Mouse (Mus musculus) stomach, postnatal 0 days (tissue): ENCODE data around the gene Ifna5. TPM values are rescaled to one million over a fixed set of nuclear protein-coding genes. Genes with fewer than 3 reads are reported as not detected.
"Not testable (repeated sequence)": the region's sequence is repeated elsewhere in the genome, so short reads cannot be mapped to it uniquely, and the experiment has no call there.

Experiments used
- ATAC-seq: fragments of 200-750 bp; cut with Nextera tagmentation; 2 replicates; pipeline ENCODE4 v1.8.0; 2017; ENCODE audit not compliant: low FRiP score, low TSS enrichment
- DNase-seq: peaks from one replicate; pipeline ENCODE4 v3.0.0-alpha.2; 2016; ENCODE audit warnings: low spot score
- H3K27ac ChIP-seq: fragments of 300-500 bp; sonication (generic); replicated peaks from 2 replicates; pipeline ENCODE4 v1.5.1; 2014; ENCODE audit warnings: mild to moderate bottlenecking, control low read depth
- H3K27me3 ChIP-seq: fragments of 300-500 bp; sonication (generic); 2 replicates; pipeline ENCODE4 v1.6.1; 2014; ENCODE audit warnings: low read length; ENCODE audit not compliant: control insufficient read depth, insufficient read depth
- H3K36me3 ChIP-seq: fragments of 300-500 bp; sonication (generic); 2 replicates; pipeline ENCODE4 v1.6.1; 2014; ENCODE audit warnings: low read length, mixed read lengths; ENCODE audit not compliant: control insufficient read depth, insufficient read depth
- H3K4me1 ChIP-seq: fragments of 300-500 bp; sonication (generic); replicated peaks from 2 replicates; pipeline ENCODE4 v1.6.1; 2014; ENCODE audit warnings: antibody characterized with exemption; ENCODE audit not compliant: control insufficient read depth, insufficient read depth
- H3K4me2 ChIP-seq: fragments of 300-500 bp; sonication (generic); replicated peaks from 2 replicates; pipeline ENCODE4 v1.6.1; 2014; ENCODE audit warnings: low read depth, mild to moderate bottlenecking, control low read depth, moderate library complexity
- H3K4me3 ChIP-seq: fragments of 300-500 bp; sonication (generic); 2 replicates; pipeline ENCODE4 v1.5.1; 2014; ENCODE audit warnings: low read depth, low read length, control low read depth
- H3K9ac ChIP-seq: fragments of 300-500 bp; sonication (generic); 2 replicates; pipeline ENCODE4 v1.6.1; 2014; ENCODE audit warnings: mild to moderate bottlenecking, low read length, control low read depth, mixed read lengths
- H3K9me3 ChIP-seq: fragments of 300-500 bp; sonication (generic); 2 replicates; pipeline ENCODE4 v1.6.1; 2016; ENCODE audit warnings: low read length; ENCODE audit not compliant: control insufficient read depth
- CTCF ChIP-seq: IDR thresholded peaks from 2 replicates; pipeline ENCODE4 v1.5.1; 2016; ENCODE audit warnings: antibody characterized with exemption, low read depth, mild to moderate bottlenecking, moderate library complexity
- EP300 ChIP-seq: optimal IDR thresholded peaks from 2 replicates; pipeline ENCODE3; 2016; ENCODE audit warnings: antibody characterized with exemption
- WGBS: fragments of 180-500 bp; shearing (Covaris S2); extraction: QIAGEN DNeasy Blood & Tissue Kit; methylation state at CpG from one replicate; pipeline ENCODE4 v1.1.7; 2014; 5-methylcytosine and 5-hydroxymethylcytosine counted together
- polyA plus RNA-seq: library from polyadenylated mRNA; unstranded; fragments of >200 nt; fragmentation: Nextera tagmentation; extraction: Ambion mirVana; gene quantifications from 2 replicates; pipeline ENCODE4 v1.2.1, GENCODE M21; 2015

Gene Ifna5
- polyA plus RNA-seq, 1 experiment from 2014 or later, result not detected

GRCm38 (mm10) chr4:88805761-88806160, 29.6 kb upstream of the Ifna5 start:
- H3K4me3 ChIP-seq, H3K9ac ChIP-seq, H3K4me2 ChIP-seq, H3K27me3 ChIP-seq, H3K9me3 ChIP-seq, H3K27ac ChIP-seq, H3K4me1 ChIP-seq, ATAC-seq, H3K36me3 ChIP-seq, DNase-seq: not testable (repeated sequence)
- 3% methylated on average over 6 of the region's 34 CpGs for WGBS
- peak; percentile 46 for TF ChIP-seq CTCF

DNA sequence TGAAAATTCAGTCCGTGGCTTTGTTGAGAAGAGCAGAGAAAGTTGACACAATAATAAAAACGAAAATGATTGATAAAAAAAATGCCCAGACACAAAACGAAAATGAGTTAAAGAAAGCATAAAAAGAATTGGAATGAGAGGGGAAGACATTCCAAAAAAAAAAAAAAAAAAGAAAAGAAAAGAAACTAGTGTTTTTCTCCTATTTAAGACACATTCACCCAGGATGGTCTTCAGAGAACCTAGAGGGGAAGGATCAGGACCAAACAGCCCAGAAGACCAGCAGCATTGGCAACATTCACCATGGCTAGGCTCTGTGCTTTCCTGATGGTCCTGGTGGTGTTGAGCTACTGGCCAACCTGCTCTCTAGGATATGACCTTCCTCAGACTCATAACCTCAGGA, 19.4 kb upstream of the Ifna5 start, which contains the start of gene Ifna7:
TSS of gene Ifna7 (plus strand) at position 301 of the 400 bp plus-strand sequence.
- DNase-seq (no peak), ATAC-seq (no peak)
- no peaks in the 10 kb centered on the region for H3K4me1 ChIP-seq
- no peak within 1 kb of the TSS for H3K27ac ChIP-seq
- H3K9ac ChIP-seq, result no peak within 1 kb of the TSS
- no peaks in the 10 kb centered on the region for H3K36me3 ChIP-seq
- no peak within 1 kb of the TSS for H3K4me3 ChIP-seq
- no peak within 1 kb of the TSS for H3K4me2 ChIP-seq
- H3K27me3 ChIP-seq, result no peaks in the 10 kb centered on the region
- WGBS, result 54% methylated on average over 3 of the region's 3 CpGs
- no peaks in the 10 kb centered on the region for H3K9me3 ChIP-seq
- TF ChIP-seq CTCF, result no peak
- TF ChIP-seq EP300, result no peak

GRCm38 (mm10) chr4:88819659-88820058, 15.7 kb upstream of the Ifna5 start, which contains the start of gene Ifna11:
Ifna11 (plus strand) TSS chr4:88819959.
- Histone ChIP-seq H3K9ac (no peak within 1 kb of the TSS), H3K4me3 (no peak within 1 kb of the TSS), H3K36me3 (no peaks in the 10 kb centered on the region), H3K9me3 (no peaks in the 10 kb centered on the region), H3K4me2 (no peak within 1 kb of the TSS), H3K27me3 (no peaks in the 10 kb centered on the region), H3K4me1 (no peaks in the 10 kb centered on the region), H3K27ac (no peak within 1 kb of the TSS)
- no peak for TF ChIP-seq EP300
- TF ChIP-seq CTCF, result no peak
- DNase-seq, result no peak
- ATAC-seq, result no peak
- 100% methylated on average over 1 of the region's 1 CpGs for WGBS

GRCm38 (mm10) chr4:88822995-88823394, 12.3 kb upstream of the Ifna5 start:
- WGBS, result 21% methylated on average over 4 of the region's 4 CpGs
- H3K9me3 ChIP-seq, result no peaks in the 10 kb centered on the region
- H3K4me1 ChIP-seq, result no peaks in the 10 kb centered on the region
- no peak overlapping the region for H3K4me3 ChIP-seq
- DNase-seq (no peak), ATAC-seq (no peak)
- H3K27ac ChIP-seq, result no peak overlapping the region
- TF ChIP-seq EP300 (no peak), CTCF (peak; percentile 71)
- no peak overlapping the region for H3K9ac ChIP-seq
- H3K4me2 ChIP-seq, result no peak overlapping the region
- H3K27me3 ChIP-seq, result no peaks in the 10 kb centered on the region
- H3K36me3 ChIP-seq, result no peaks in the 10 kb centered on the region

GRCm38 (mm10) chr4:88827116-88827515, 8.2 kb upstream of the Ifna5 start, which contains the start of gene Ifna6:
Ifna6 (plus strand) TSS chr4:88827416.
- not testable (repeated sequence) for H3K36me3 ChIP-seq, H3K4me3 ChIP-seq, H3K4me2 ChIP-seq, DNase-seq, ATAC-seq, H3K9ac ChIP-seq, H3K27ac ChIP-seq, H3K27me3 ChIP-seq, H3K9me3 ChIP-seq, H3K4me1 ChIP-seq

GRCm38 (mm10) chr4:88830523-88830922, 4.8 kb upstream of the Ifna5 start:
- no peak overlapping the region for H3K4me2 ChIP-seq
- ATAC-seq (no peak), DNase-seq (peak; percentile 31)
- TF ChIP-seq EP300 (no peak), CTCF (peak; percentile 66)
- H3K27me3 ChIP-seq, result no peaks in the 10 kb centered on the region
- no peaks in the 10 kb centered on the region for H3K9me3 ChIP-seq
- no peak overlapping the region for H3K27ac ChIP-seq
- H3K9ac ChIP-seq, result no peak overlapping the region
- no peaks in the 10 kb centered on the region for H3K4me1 ChIP-seq
- WGBS, result 32% methylated on average over 4 of the region's 4 CpGs
- no peak overlapping the region for H3K4me3 ChIP-seq
- no peaks in the 10 kb centered on the region for H3K36me3 ChIP-seq
